Mouse (Mus musculus): ENCODE measurements around the gene Rpl19.
A peak's percentile ranks its signal among the peaks of the same experiment; 100 is the strongest.

The Rpl19 gene

GRCm38 (mm10) chr11:97999748-98000147 is 26.8 kb upstream of the Rpl19 start:
- no peak for DNase-seq

DNA sequence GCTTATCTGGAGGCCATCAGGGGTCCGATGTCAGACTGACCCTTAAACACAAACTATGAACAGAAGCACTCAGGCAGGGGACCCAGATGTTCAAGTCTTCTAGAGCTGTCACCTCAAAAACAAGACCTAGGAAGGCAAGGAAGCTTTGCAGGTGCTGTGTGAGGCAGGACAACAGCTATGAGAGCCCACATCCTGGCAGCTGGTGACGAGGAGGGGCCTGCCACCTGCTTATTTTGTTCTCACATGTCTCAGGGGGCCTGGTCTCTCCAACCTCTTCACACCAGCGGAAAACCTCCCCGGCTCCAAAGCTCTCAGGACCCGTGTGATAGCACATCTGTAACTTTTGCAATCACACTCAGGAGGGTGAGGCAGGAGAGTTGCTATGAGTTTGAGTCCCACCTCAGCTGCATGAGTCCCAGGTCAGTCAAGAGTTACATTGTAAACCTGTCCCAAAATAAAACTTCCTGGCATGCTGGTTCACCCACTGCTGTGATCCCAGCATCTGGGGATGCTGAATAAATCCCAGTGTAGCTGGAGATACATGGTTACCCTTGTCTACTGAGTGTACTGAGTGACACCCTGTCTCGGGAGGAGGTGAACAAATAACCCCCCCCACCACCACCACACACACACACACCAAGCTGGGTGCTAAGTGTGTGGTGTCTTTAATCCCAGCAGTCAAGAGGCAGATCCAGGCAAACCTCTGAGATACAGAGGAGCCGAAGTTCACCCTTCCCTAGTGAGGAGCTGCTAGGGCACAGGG is 26.0 kb upstream of the Rpl19 start:
- DNase-seq: no peak

- no peak for DNase-seq
Observed at GRCm38 (mm10) chr11:98001351-98001824, 25.1 kb upstream of the Rpl19 start.

- DNase-seq: no peak
Observed at GRCm38 (mm10) chr11:98001986-98002385, 24.5 kb upstream of the Rpl19 start.

DNA sequence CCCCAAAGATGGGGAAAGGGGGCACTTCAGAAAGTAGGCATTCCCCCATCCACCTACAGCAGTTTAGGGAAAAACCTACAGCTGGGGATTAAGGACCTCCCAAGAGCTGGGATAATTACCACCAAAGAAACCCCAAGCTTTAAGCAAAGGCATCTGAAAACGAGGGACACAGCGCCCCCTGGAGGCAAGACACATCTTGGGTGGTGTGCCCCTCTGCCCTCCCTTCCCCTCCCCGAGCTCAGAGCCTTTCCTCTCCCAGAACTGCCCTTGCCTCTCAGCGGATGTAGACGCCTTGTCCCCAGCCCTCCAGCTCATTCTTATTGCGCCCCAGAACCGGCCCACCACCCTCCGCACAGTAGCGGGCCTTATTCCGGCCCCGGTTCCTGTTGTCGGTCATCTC is 23.9 kb upstream of the Rpl19 start:
- DNase-seq: peak; percentile 74 to 88

DNA sequence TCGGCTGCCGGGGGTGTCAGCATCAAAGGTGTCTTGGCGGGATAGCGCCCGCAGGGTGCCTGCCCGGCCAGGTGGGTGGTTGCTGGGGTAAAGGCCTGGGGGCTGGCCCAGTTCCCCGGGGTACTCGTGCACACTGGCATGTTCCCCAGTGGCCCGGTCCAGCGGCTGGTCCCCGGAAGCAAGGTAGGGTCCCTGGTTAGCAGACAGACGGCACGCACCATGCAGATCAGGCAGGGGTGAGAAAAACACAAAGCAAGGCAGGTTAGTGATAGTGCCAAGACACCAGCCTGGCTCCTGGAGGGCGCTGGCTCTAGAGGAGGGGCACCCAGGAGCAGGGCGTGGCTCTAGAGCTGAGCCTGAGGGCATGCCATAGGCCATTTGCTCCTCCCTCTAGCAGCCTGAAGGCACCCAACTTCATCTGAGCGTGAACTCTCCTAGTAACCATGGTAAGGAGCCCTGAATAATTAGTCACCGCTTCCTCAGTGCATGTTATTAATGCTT is 23.3 kb upstream of the Rpl19 start:
- DNase-seq: no peak

GRCm38 (mm10) chr11:98004161-98004560 is 22.3 kb upstream of the Rpl19 start:
- DNase-seq: no peak

- no peak for DNase-seq
Observed at GRCm38 (mm10) chr11:98005076-98005475, 21.4 kb upstream of the Rpl19 start.

DNA sequence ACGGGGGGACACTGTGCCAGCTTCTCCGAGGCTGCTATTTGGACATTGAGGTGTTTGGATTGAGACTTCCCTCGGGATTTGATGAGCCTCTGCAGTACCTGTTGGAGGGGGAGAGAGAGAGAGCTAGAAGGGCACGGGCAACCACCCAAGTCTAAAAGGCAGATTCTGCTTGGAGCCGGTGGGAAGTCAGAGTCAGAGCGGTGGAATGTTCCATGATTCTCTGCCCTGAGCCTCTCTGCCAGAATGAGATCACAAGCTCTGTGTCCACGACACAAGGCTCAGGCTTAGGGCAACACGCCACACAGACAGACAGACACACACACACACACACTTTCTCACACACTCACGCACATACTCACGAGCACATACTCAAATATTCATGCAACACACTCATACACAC is 20.8 kb upstream of the Rpl19 start:
- DNase-seq: no peak

DNA sequence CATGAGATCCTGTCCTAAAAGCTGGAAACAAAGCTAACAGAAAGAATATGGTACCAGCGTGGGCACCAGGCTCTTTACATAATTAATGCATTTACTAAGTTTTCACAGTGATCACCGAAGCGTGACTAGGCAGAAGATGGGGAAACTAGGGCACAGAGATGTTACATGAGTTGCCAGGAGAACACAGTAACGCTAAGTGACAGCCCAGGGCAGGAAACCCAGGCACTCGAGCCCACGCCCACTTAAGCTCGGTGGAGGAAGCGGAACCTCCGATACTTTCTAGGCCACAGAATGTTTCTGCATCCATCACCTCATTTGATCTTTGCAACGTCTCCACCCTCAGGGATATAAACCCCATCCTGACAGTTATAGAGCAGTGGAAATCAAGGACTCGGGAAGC is 18.4 kb upstream of the Rpl19 start:
- no peak for DNase-seq

GRCm38 (mm10) chr11:98011716-98012115 is 14.8 kb upstream of the Rpl19 start:
- no peak for DNase-seq

DNA sequence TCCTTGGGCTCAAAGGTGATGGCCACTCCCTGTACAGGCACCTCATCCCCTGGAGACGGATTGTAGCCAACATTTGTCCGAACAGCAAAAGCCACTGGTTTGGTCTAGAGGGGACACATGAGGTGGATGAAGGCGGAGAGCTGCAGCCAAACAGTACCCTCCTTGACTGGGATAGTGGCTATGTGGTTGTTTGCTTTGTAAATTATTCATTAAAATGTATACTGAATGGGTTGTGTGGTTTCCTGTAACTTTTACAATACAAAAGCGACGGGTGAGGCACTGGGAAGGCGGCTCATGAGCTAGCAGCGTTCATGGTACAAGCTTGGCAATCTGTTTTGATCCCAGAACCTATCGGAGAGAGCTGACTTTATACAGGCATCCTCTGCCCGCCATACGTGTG is 13.7 kb upstream of the Rpl19 start:
- DNase-seq: no peak

GRCm38 (mm10) chr11:98016177-98016576 is 10.3 kb upstream of the Rpl19 start:
- DNase-seq: no peak

DNA sequence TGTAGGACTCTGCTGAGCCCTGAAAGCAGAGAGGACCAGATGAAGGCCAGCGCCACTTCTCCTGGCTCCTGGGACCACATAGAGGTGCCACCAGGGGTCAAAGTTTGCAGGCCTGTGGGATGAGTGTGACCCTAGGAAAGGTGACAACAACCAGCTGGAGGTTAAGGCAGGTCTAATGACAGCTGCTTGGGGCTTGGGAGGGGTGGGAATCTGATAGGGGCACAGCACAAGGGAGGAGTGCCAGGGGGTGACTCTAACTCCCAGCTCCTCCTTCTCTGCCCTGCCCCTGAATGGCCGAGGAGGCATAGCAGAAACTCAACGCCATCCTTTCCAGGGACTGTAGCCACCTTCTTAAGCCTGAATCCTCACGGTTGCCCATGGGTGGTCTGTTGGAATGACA is 9.7 kb upstream of the Rpl19 start:
- DNase-seq: no peak

DNA sequence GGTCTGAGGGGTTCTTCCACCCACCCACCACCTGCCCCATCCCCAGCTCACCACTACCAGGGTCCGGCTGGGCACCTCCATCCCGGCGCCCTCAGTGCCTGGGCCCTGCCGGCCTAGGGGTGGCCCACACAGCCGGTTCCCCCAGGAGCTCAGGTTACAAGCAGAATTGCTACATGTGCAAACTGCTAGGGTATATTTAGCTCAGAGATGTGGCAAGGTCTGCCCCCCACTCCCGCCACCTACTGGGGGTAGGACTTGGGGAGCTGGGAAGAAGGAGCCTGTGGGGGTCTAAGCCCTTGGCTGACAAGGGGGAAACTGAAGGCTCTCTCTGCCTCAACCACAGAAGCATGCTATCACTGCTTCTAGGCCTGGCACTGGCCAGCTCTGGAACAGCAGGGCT is 8.3 kb upstream of the Rpl19 start:
- DNase-seq: no peak

GRCm38 (mm10) chr11:98018858-98019641 is 7.5 kb upstream of the Rpl19 start:
- no peak for DNase-seq

- no peak for DNase-seq
Observed at GRCm38 (mm10) chr11:98019883-98020610, 6.5 kb upstream of the Rpl19 start.

DNA sequence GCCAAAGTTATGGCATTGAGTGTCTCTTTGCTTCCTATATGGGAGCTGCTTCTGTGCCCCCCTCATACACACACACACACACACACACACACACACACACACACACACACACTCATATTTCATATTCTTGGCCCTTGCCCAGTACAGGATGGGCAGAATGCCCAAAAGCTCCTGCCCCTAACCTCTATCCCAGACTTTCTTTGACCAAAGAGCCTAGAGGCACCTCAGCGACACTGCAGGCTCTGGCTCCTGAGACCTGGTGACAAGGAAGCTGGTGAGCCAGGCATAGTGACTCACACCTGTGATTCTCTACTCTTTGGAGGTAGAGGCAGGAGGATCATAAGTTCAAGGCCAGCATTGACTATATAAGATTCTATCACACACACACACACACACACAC is 5.8 kb upstream of the Rpl19 start:
- no peak for DNase-seq

DNA sequence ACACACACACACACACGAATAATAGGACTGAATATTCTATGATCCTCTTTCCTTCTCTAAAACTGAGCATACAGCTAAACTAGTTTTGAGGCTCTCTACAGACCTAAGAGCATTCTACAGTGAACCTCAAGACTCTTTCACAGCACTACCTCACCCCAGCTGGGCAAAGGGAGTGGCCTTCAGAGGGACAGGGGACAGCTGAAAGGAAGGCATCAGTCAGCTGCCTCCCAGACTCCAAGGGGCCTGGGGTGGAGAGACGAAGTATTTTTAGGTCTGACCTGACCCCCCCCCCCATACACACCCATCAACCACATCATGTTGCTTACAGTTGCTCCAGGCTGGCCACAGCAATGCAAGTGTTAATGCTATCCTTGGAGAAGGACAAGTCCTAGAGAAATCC is 5.4 kb upstream of the Rpl19 start:
- no peak for DNase-seq

GRCm38 (mm10) chr11:98021565-98022252 is 4.8 kb upstream of the Rpl19 start:
- peak in 1 of 2 experiments; percentile 60 for DNase-seq

DNA sequence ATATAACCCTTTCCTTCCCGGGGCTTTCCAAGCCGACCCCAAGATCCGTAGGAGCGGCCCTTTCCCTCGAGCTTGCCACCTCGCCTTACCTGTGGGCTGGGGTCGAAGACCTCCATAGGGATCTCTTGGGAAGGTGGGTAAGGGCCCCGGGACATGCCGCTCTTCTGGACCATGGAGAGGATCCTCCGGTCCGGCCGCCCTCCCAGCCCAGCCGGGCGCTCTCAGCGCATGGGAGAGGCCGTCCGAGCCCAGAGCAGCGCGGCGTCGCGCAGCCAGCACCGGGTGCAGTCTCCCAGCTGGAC is 4.3 kb upstream of the Rpl19 start:
- DNase-seq: no peak

DNA sequence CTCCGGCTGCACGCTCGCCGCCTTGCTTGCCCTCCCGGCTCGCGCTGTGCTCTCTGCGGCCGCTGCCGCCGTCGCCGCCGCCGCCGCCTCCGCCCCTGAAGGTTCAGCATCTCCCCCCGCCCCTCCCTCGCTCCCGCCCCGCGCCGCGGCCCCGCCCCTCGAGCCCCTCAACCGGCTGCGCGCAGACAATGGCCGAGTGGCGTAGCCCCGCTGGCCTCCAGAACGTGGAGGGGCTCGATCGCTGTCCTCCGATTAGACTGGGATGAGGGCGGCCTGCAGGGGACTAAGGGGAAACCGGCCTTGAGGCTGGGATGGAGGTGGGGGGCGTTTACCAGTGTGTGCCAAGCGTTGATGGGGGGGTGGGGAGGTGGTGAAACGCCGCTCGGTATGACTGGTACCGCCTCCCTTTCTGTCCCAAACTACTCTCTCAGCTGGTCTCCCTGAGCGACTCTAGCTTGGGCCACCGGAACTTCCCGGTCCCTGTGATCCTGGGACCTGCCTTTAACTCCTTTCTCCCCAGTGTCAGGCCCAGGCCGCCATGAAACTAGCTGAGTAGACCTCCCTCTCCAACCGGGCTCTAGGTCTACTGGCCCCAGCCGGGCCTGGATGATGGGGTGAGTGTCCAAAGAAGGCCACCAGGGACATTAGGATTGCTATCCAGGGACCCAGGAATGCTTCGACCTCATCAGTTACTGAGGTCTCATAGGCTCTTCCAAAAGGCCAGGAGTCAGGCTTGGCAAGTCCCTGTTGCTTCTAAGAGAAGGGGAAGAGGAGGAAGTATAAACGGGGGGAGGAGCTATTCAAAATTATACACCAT is 3.7 kb upstream of the Rpl19 start, which contains the start of gene Cacnb1:
TSS of gene Cacnb1 (minus strand) at position 480 of the 817 bp plus-strand sequence.
- peak; percentile 68 to 84 for DNase-seq

Data from kidney, postnatal 25 days (tissue).